Mouse (Mus musculus) C2C12 (cell line): Measurements from ENCODE around the gene Fermt1.

Experiments
- CTCF ChIP-seq: IDR thresholded peaks from one replicate; pipeline ENCODE4 v1.5.1; 2011; ENCODE audit not compliant: control insufficient read depth, insufficient read depth, insufficient read length
- MAX ChIP-seq: IDR thresholded peaks from one replicate; pipeline ENCODE4 v1.6.1; 2011; ENCODE audit warnings: mild to moderate bottlenecking, control low read depth
- MYOD1 ChIP-seq: IDR thresholded peaks from one replicate; pipeline ENCODE4 v1.6.1; 2011; ENCODE audit warnings: low read depth; ENCODE audit not compliant: control insufficient read depth, insufficient read length
- MYOG ChIP-seq: IDR thresholded peaks from one replicate; pipeline ENCODE4 v1.6.1; 2011; ENCODE audit not compliant: control insufficient read depth, insufficient read length; ENCODE audit errors: extremely low read depth

DNA sequence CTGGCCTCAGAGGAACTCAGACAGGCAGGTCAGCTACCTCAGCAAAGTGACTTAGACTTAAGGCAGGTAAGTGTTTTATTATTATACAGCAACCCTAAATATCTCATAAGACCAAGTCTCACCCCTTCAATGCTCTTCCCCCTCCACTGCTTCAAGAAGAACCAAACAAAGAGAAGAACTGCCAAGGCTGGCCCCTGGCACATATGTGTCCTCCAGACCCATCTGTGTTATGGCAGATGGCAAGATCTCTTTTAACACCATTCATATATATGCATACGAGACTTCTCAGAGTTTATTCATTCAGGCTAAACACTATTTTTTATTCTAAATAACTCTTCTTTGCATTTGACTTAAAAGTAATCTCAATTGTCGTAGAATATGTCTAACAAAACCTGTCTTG lies 18.4 kb downstream of the Fermt1 start:
- TF ChIP-seq MYOD1 (no peak), MYOG (no peak), CTCF (no peak), MAX (no peak)
